Mouse (Mus musculus): ENCODE measurements around the gene Dysf.

Gene Dysf

DNA sequence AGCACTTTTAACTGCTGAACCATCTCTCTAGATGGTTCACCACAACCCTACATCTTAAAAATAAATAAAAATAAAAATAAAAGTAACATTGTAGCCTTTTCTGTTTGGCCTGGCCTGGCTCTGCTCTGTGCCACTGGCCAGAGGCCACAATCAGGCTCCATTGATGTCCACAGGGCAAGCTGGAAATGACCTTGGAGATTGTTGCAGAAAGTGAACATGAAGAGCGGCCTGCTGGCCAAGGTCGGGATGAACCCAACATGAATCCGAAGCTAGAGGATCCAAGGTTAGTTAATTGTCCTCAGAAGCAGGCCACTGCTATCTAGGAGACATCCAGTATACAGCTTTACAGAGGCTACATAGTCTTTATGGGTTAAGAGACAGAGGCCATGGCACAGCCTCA is 197.2 kb downstream of the Dysf start:
- in situ Hi-C loops (cut with MboI; ENCODE audit: low pct_unique_long_range_greater_than_20kb in 1 of 2, low sequenced_read_pairs in 2 of 2, unreplicated experiment in 1 of 2), result no loop called here

DNA sequence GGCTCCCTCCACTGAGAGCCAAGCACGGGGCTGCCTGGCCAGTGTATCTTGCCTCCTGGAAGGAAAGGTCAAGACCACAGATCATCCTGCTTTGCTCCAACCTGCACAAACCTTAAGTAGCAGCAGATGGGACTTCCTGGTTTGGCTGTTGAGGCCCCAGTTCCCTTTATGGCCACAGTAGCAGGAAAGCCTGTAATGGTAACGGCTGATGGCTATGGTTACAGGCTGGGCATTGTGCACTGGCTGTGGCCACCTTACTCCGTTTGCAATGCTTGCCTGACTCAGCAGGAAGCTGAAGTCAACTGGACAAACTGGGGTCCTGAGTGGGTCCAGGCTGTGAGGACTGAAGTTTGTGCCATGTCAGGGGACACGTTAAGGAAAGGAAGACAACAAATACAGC is 200.2 kb downstream of the Dysf start:
- in situ Hi-C loops (cut with MboI; ENCODE audit: low pct_unique_long_range_greater_than_20kb in 1 of 2, low sequenced_read_pairs in 2 of 2, unreplicated experiment in 1 of 2), result no loop called here

DNA sequence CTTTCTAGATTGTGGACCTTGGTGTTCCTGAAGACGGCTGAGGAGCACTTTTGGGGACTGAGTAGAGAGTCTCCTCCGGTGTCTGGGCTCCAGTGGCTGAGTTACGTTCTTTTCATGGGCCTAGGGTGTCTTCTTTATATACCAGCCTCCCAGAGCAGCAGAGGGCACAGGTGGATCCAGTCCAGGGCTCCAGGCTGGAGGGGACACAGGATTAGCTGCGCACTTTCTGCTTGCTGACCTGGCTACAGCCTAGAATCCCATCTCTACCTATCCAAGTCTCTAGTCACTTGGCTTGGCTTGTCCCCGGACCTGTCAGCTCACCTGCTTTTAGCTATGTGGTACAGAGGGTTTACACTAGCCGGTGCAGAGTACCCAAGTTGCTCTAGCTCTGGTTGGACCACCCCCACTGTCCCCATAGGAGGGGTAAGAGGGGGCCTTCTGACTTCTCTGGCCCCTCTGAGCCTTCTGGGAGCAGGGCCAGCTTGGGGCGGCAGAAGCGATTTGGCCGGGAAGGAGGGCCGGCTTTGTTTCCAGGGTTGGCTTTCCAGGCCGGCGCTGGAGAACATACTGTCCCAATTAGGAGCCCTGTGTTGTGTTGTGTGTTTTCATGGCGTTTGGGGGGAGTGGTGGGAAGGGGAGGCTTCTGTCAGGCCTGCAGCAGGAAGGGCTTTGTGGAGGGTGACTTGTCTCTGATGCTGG is 201.5 kb downstream of the Dysf start:
- in situ Hi-C loops (cut with MboI; ENCODE audit: low pct_unique_long_range_greater_than_20kb in 1 of 2, low sequenced_read_pairs in 2 of 2, unreplicated experiment in 1 of 2), result no loop called here

DNA sequence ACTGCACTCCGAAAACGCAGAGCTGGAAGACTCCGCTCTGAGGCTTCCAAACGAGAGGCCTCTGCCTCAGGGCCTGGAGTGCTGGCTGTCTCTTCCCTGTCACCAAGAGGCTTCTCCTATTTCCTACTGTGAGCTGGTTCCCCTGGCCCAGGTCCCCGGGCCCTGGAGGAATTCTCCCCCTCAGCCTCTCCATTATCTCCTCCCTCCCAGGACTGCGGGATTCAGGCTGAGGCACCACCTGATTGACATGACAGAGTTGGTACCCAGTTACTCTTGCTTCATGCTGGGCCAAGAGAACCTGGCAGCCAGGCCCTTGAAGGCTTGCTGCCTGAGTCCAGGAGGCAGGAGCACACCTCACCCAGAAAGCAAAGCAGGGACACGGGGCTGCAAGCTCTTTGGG is 203.1 kb downstream of the Dysf start:
- in situ Hi-C loops (cut with MboI; ENCODE audit: low pct_unique_long_range_greater_than_20kb in 1 of 2, low sequenced_read_pairs in 2 of 2, unreplicated experiment in 1 of 2), result no loop called here

DNA sequence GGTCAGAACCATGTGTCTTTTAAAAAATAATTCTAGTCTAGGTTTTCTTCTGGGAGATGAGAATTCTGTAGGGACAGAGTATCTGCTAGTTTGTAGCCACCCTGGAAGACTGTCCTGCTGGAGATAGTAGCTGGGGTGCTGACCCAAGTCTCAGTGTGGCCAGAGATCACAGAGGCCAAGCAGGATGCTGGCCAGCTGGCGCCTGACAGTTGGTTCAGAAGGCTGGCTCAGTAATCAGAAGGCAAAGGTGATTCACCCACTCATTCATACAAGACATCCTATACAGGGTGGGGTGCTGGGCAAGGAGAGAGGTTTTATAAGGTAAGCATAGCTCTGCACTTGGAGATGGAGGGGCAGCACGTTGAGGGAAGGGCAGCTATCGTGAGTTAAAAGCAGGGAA is 204.7 kb downstream of the Dysf start:
- in situ Hi-C loops (cut with MboI; ENCODE audit: low pct_unique_long_range_greater_than_20kb in 1 of 2, low sequenced_read_pairs in 2 of 2, unreplicated experiment in 1 of 2), result no loop called here

DNA sequence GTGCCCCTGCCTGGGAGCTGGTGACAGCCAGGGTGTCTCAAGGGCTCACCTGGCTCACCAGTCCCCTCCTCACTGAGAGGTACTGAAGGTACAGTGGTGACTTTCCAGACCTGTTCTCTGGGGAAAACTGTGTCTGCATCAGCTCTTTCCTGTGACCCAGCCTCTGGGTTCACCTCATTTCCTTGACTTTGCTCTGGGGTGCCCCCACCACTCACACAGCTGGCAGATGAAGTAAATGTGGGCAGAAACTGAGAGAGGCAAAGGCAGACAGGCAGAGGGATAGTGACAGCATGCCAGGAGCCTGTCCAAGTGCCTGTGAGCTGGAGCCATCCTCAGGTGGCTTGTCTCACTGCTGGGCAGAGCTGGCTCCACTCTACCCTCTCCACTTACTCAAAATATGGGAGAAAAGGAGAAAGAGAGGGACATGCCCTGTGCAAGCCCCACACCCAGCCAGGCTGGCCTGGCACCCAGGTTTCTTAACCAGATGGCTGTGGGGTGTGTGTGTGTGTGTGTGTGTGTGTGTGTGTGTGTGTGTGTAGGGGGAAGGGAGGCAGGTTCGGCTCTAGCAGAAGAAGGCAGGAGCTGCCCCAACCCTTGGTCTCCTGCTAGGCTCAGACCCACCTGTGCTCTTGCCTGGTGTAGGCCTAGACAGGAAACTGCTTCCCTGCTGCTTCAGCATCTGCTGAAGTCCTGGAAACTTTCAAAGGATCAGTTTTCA is 209.0 kb downstream of the Dysf start:
- in situ Hi-C loops (cut with MboI; ENCODE audit: low pct_unique_long_range_greater_than_20kb in 1 of 2, low sequenced_read_pairs in 2 of 2, unreplicated experiment in 1 of 2), result no loop called here

DNA sequence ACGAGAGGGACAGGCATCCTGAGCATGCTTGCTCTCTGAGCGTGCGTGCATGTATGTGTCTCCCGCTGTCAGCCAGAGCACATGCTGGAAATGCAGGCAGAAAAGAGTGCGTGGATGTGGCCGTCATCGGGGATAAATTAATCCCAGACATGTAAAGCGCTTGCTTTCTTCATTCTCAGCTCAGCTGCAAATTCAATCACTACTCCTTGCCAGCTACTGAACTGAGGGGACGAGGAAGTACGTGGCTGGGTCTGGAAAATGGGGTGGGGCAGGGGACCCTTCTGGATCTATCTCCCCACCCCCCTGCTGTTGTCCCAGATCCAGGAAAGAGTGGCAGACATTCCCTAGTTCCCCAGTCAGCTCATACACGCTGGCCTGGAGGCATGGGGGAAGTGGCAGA is 210.7 kb downstream of the Dysf start:
- in situ Hi-C loops (cut with MboI; ENCODE audit: low pct_unique_long_range_greater_than_20kb in 1 of 2, low sequenced_read_pairs in 2 of 2, unreplicated experiment in 1 of 2), result no loop called here

DNA sequence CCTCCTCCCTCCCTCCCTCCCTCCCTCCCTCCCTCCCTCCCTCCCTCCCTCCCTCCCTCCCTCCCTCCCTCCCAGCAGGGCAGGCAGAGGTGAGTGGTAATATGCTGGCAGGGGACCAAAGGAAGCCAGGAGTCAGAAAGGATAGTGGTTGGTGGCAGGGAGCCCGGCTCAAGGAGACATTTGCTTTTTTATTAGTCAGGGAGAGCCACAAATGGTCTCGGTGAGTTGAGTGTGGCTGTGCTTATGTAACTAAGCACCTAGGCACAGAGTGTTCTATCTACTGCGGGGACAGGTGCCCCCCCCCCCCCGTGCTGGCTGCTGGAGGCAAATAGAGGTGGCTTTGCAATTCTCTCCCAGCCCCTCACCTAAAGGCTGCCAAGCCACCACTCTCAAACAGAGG is 216.5 kb downstream of the Dysf start:
- in situ Hi-C loops (cut with MboI; ENCODE audit: low pct_unique_long_range_greater_than_20kb in 1 of 2, low sequenced_read_pairs in 2 of 2, unreplicated experiment in 1 of 2), result no loop called here

DNA sequence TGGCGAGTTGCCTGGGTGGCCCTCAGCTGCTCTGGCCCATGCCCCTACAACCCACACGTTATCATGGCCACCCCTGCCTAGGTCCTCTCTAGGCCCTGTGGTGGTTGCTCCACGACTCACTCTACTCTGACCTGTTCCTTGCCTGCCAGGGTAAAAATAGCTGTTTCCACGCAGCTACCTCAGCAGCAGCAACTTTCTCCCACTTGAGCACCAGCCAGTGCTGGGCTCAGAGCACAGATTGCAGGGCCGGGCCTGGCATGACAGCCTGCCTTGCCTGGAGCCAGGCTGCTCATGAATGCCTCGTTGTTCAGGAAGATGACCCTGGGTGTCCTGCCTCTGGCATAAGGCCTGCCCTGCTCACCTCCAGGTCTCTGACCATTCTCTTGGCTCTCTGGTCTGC is 217.2 kb downstream of the Dysf start:
- in situ Hi-C loops (cut with MboI; ENCODE audit: low pct_unique_long_range_greater_than_20kb in 1 of 2, low sequenced_read_pairs in 2 of 2, unreplicated experiment in 1 of 2), result no loop called here

DNA sequence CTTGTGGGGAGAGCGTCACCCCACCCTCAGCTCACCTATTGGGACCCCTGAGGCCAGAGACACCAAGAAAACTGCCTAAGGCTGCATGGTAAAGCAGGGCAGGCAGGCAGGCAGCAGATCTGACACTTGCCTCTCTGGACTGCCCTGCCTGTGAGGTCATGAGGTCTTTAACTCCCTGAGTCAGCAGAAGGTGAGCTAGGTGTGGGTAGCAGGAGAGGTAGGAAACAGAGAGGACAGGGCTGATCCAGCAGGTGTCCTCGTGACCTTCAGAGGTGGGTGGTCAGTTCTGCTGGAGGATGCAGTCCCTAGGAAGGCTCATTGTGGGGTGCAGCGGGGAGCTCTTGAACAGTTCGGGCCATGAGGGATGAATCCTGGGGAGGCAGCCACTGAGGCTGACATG is 219.8 kb downstream of the Dysf start:
- in situ Hi-C loops (cut with MboI; ENCODE audit: low pct_unique_long_range_greater_than_20kb in 1 of 2, low sequenced_read_pairs in 2 of 2, unreplicated experiment in 1 of 2), result no loop called here

DNA sequence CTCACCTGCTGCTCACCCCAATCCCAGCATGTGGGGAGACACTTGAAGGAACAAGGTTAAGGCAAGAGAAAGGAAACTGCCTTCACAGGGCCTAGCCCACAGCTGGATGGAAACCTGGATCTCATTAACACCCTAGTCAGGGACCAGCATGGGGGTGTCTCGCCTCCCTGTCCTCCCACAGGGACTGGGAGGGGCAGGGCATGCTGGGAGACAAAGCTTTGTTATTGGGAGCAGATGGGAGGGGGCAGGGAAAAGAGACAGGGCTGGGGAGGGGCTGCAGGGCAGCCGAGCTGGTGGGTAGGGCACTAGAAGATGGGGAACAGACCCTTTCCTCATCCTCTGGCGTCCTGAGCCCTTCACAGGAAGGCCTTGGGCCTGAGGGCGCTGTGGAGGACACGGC is 220.4 kb downstream of the Dysf start:
- in situ Hi-C loops (cut with MboI; ENCODE audit: low pct_unique_long_range_greater_than_20kb in 1 of 2, low sequenced_read_pairs in 2 of 2, unreplicated experiment in 1 of 2), result no loop called here

DNA sequence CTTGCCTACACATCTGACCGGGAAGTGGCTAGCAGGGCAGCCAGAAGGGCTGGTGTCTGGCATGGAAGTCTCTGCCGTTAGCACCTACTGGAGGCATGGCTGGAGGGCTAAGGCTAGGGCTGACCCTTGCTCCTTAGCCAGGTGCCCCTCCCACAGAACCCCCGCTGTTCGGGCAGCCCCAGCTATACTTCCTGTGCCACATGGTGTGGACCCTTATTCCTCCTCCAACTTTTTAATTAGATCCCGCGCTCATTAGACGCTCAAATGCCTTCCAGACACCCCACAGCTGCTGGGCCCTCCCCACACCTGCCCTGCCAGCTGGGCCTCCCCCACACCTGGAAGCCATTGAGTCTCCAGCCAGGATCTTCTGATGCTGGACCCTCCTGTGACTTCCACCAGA is 221.3 kb downstream of the Dysf start:
- in situ Hi-C loops (cut with MboI; ENCODE audit: low pct_unique_long_range_greater_than_20kb in 1 of 2, low sequenced_read_pairs in 2 of 2, unreplicated experiment in 1 of 2), result no loop called here

DNA sequence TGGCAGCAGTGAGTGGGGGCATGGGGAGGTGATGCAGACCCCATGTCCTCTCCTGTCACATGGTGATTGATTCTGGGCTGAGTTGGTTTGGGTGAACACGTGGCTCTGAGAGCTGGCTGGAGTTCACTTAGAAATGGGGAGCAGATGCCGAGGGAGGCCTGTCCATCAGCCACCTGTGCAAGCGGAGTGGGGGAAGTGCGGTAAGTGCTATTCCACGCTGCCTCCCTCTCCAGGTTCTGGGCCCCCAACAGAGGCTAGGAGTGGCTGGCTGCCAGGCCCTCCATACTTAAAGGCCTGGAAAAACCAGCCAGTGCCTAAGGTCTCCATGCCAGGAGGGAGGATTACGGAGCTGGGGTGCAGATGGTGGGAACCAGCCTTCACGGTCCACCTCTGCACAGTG is 222.7 kb downstream of the Dysf start:
- in situ Hi-C loops (cut with MboI; ENCODE audit: low pct_unique_long_range_greater_than_20kb in 1 of 2, low sequenced_read_pairs in 2 of 2, unreplicated experiment in 1 of 2), result no loop called here

DNA sequence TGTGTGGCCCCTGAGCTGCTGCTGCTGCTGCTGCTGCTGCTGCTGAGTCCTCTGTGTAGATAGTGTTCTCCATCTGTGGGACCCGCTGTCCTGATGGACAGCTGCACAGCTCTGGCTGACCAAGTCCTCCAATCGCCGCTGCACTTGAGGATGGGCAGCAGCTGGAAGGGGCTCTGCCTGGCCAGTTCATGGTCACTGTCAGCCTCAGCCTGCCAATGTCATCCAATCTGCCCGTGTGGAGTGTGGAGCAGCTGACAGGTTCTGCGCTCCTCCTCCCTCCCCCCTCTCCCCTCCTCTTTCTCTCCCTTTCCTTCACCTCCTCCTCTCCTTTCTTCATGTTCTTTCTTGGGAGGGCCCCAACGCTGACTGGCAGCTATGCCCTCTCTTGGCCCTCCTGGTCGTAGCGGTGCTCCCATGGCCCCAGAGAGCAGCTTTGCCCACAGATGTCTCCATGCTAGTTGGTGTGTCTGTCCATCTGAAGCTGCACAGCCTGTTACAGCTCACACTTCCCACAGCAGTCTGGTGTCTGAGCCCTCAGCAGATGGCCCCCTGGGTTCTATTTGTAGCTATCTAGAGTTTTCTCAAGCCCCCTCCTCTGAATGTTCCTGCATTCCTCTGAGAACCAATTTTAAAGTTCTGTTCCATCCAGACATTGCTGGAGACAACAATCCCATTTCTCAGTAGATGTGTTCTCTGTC is 223.8 kb downstream of the Dysf start:
- in situ Hi-C loops (cut with MboI; ENCODE audit: low pct_unique_long_range_greater_than_20kb in 1 of 2, low sequenced_read_pairs in 2 of 2, unreplicated experiment in 1 of 2), result no loop called here

DNA sequence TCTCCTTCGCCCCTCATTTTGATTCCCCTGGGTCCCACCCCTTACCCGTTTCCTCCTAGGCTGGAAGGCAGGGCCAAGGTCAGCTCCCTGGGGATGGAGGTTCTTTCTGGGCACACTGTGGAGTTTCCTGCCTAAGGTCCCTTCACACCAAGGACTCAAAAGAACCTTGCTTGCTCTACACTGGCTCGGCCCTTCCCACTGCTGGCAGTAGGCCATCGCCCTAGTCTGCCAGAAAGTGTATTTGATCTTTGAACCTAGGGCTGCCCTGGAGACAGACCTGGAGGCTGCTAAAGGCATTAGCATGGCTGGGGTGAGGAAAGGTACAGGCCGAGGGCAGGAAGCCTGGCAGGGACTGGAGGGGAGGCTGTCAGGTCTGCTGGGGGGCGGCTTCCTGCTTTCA is 225.4 kb downstream of the Dysf start:
- in situ Hi-C loops (cut with MboI; ENCODE audit: low pct_unique_long_range_greater_than_20kb in 1 of 2, low sequenced_read_pairs in 2 of 2, unreplicated experiment in 1 of 2), result no loop called here

DNA sequence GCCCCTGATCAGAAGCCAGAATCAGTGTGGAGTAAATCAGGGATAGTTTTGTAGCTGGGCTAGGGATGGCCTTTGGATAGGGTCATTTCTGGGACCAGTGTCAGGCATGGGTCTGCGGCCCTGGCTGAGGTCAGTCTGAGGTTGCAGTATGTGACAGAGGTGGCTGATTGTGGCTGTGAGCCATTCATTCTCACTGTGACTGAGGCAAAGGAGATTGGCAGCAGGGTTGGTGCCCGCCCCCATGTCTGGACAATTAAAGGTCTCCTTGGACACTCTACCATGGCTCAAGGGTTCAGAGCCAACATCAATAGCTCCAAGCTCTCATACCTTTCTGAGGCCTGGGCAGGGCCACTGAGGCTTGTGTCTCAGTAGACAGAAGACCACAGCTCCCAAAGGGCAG is 227.0 kb downstream of the Dysf start:
- in situ Hi-C loops (cut with MboI; ENCODE audit: low pct_unique_long_range_greater_than_20kb in 1 of 2, low sequenced_read_pairs in 2 of 2, unreplicated experiment in 1 of 2), result no loop called here

DNA sequence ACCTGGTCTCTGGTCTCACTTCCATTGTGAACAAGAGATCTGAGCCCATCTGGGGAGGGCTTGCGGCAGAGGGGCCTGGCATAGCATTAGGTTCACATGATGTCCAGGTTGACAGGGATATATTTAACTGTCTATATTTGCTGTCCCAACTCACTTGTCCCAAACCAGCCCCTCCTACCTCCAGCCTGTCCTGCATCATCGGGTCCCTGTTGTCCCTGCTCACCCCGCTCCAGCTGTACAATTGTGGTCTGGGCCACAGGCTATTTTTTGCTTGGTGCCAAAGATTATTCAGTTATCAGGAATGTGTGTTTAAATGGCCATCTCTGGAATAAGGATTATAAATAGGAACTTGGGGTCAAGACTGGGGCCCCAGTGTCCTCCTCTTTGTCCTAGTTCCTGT is 235.0 kb downstream of the Dysf start:
- in situ Hi-C loops (cut with MboI; ENCODE audit: low pct_unique_long_range_greater_than_20kb in 1 of 2, low sequenced_read_pairs in 2 of 2, unreplicated experiment in 1 of 2), result no loop called here

DNA sequence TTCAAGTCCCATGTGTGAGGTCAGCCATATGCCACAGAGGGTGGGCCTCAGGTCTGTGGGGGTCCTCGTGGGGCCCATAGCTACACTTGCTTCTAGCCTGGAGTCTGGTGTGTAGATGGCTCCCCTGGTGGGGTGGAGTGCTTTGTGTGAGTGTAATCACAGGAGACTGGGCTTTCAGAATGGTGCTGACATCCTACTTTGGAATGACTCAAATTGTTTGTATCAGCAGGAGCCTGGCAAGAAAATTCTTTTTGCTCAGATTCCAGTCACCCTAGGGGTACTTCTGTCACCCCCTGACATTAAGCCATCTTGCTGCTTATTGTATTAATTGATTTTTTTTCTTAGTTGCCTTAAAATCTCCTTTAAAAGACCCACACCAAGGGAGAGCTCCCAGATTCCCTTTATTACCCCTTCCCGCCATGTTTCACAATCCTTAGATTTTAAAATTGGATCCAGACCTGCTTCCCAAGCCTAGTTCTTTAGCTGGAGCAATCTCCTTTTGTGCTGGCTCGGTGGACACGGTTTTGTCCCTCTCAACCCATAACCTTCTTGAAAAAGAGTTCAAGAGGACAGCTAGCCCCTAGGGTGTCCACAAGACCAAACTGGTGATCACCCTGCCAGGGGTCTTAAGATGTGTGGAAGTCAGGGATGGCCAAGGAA is 237.8 kb downstream of the Dysf start:
- in situ Hi-C loops (cut with MboI; ENCODE audit: low pct_unique_long_range_greater_than_20kb in 1 of 2, low sequenced_read_pairs in 2 of 2, unreplicated experiment in 1 of 2), result no loop called here

DNA sequence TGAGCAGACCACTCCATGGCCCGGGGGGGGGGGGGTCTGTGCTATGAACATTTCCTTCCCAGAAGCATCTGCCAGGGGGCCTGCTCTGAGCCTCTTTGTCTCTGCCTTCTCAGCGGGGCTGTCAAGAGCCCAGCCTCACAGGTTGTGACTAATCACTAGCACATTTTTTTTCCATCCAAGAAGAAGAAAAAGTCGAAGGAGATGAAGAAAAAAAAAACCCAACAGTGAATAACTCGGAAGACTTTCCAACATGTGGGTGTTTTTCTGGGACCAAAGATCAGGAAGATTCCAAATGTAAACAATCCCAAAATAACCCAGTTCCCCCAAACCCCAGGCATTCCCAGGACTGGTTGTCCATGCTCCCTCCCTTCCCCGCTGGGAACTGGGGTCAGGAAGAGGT is 238.6 kb downstream of the Dysf start:
- in situ Hi-C loops (cut with MboI; ENCODE audit: low pct_unique_long_range_greater_than_20kb in 1 of 2, low sequenced_read_pairs in 2 of 2, unreplicated experiment in 1 of 2), result no loop called here
